Mouse (Mus musculus) cerebellum, adult 18-20 months (tissue): ENCODE data around the gene Mfsd4b1.
"Not testable (repeated sequence)": the region's sequence is repeated elsewhere in the genome, so short reads cannot be mapped to it uniquely, and the experiment has no call there.

Experiments used
- DNase-seq, 2 experiments: peaks; one replicate each; pipeline ENCODE4 v3.0.0; 2021

Mfsd4b1 gene

DNA sequence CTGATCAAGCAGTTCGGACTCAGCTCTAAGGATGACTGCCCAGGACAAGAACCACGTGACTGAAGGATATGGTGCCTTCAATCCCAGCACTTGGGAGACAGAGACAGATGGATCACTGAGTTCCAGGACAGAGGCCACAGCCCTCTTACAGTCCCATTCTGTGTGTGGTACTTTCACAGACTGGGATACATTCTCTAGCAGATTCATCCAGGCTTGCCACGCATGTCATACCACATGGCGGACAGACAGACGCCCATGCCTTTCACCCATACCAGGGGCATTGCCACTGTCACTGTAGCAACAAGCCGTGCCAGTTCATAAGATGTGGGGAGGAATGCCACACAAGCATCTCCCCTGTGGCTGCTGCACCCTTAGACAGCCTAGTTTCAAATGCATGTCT is 5.6 kb upstream of the Mfsd4b1 start:
- DNase-seq, result no peak

DNA sequence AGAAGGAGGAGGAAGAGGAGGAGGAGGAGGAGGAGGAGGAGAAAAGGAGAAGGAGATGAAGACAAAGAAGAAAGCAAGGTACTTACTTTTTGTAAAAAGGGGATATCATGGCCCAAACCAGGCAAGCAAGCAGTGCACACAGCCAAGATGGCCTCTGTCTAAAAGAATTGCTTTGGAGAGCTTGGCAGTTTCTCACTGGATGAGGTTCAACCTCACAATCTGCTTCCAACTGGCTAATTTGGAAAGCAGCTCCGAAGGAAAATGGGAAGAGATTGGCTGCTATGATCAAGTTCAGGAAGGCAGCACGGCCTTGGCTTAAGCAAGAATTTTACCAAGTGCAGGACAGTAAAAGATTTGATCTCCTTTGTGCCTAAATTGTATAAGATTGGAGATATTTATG is 4.5 kb upstream of the Mfsd4b1 start:
- no peak for DNase-seq

DNA sequence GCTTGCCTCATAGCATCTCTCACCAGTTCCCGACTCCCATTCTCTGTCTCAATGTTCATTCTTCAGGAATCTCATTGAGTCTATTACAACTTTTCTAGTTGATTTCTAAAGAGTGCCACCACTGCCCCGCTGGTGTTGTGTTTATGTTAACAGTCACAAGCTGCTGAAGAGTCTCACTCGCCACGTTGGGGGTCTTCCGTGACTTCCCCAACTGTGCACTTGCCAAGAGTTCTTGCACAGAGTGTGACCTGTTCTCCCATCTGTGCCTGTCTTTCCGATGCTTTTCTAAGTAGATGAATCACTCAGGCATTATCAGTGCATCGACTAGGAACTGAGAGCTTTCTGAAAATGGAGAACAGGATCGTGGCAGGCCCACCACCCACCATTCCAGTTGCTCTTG is 3.0 kb upstream of the Mfsd4b1 start:
- DNase-seq, result no peak

DNA sequence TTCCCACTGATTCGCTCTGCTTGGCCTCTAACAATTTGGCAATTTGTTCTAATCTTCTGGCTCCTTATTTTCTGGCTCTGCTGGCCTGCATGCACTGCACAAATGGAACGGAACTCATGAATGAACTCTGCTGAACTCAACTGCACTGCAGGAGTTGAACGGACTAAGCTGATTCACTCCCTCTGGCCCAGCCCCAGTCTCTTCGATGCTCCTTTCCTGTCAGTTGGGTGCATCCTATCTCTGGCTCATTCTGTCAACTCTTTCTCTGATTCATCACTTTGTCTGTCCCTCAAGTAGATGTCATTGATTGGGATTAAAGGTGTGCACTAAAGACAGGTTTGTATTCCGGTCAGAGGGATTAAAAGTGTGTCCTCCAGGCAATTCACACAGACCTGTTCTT is 1.5 kb upstream of the Mfsd4b1 start:
- no peak for DNase-seq

DNA sequence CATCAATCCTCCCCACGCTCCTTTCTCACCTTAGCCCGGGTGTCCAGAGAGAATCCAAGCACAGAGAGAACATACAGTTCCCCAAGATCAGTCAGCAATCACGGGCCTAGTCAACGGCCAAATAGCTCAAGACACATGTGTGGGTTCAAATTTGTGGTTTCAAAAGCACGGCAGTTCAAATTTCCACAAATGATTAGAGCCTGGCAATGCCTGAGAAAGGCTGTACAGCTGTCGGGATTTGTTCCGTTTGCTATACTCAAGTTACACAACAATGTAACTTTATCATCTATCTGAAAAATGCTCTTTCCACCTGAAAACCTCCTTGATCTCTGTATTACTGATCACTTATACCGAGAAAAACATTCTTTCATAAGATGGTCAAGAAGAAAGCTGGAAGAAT is 492 bp upstream of the Mfsd4b1 start:
- no peak for DNase-seq

DNA sequence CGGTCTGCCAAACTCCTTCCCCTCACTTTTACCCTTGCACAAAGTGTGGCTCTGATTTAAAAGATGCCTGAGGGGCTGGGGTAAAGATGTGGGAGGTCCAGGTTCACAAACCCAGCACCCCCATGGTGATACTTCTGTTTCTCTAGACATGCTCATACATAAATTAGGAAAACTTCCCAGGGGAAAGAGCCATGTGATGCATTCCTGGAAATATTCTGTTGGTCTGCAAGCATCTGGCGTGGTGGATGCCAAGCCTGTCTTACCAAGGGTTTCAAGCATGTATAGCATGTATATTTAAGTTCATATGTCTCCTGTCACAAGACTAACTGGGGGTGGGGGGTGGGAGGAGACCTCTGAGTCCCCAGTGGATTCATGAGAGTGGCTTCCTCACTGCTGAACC is 4.7 kb downstream of the Mfsd4b1 start:
- no peak for DNase-seq

DNA sequence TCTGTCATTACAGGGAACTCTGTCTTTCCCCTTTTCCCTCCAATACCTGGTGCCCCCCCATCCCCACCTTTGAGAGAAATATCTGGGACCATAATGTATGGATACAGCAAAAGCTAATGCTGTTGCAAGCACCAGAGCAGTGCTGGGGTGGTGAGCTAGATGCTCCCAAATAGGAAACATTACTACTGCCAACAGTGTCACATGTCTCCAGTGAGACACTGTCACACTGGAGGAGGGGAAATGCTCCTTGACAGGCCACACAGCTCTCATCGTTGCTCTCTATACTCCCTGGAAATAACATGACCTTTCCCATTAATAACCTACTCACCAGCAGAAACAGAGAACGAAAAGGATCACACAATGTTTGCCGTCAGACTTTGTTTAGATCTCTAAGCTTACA is 5.6 kb downstream of the Mfsd4b1 start:
- DNase-seq, result no peak

DNA sequence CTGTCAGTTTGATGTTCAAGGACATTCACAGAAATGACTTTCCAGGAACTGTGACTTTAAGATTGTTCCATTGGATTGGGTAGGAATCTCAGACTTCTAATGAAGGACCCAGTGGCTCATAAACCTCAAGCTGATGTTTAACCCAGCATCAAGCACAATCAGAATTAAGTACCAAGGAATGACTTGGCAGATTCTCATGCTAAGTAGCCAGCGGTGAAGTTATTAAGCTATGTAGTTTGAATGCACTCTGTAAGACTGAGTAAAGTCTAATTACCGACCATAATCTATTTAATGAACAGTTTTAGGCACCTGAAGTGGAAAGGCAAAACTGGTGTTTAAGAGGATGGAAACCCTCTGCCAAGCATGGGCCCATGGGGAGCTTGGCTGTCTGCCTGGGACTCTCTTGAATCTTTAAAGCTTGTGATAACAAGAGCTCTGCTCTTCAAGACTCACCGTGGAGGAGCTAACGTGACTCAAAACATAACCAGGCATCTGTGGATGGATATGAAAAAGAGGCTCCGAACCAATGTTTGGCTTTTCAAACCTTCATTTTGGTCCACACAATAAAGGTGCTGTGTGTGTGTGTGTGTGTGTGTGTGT is 6.7 kb downstream of the Mfsd4b1 start:
- no peak for DNase-seq

DNA sequence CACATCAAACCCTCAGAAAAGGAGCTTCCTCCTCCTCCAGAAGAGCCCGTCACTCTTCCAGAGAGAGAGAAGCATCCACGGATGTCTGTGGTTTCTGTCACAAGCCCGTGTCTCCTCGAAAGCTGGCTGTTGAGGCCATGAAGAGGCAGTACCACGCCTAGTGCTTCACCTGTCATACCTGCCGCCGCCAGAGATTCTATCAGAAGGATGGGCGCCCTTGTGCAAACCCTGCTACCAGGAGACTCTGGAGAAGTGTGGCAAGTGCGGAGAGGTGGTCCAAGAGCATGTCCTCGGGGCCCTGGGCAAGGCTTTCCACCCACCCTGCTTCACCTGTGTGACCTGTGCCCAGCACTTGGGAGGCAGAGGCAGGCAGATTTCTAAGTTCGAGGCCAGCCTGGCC is 15.5 kb downstream of the Mfsd4b1 start:
- no peak for DNase-seq

DNA sequence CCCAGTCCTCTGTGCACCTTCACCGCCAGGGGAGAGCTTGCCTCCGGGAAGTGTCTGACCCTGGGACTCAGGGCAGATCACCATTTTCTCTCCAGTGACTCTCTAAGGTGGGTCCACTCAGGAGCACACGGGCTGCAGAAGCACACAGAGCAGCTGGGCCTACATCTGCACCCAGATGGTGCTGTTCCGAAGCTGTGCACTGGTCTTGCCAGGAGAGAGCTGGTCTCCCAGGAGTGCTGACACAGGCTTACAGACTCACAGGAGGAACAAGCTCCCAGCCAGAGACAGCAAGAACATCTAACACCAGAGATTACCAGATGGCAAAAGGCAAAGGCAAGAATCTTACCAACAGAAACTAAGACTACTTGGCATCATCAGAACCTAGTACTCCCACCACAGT is 16.2 kb downstream of the Mfsd4b1 start:
- DNase-seq, result not testable (repeated sequence)

DNA sequence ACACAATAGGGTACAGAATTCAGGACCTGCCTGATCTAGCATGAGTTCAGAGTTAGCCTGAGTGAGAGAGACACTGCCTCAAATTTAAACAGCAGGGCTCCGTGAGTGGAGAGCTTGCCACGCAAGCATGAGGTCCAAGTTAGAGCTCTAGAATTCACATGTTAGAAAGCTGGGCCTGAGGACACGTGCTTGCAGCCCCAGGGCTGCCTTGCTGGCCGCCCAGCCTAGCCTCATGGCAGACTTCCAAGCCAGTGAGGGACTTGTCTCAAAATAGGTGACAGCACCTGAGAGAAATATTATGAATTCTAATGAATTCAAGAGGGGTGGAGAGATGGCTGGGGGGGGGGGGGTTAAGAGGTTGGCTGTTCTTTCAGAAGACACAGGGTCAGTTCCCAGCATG is 17.1 kb downstream of the Mfsd4b1 start:
- DNase-seq, result no peak

DNA sequence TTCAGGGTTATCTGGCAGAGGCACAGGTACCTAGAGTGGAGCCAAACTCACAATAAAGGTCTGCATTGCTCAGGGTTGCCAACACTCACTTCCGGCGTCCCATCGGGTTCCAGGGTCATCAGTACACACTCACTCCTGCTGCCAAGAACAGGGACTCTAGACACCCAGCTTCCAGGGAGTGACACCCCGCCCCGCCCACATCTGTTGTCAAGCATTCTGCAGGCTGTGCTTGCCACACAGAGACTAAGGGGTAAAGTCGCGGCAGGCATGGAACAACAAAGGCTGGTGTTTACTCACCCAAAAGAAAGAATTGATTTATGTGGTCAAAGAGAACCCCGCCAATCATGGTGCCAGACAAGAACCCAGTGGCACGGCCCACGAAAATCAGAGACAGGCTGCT is 18.1 kb downstream of the Mfsd4b1 start:
- no peak for DNase-seq

DNA sequence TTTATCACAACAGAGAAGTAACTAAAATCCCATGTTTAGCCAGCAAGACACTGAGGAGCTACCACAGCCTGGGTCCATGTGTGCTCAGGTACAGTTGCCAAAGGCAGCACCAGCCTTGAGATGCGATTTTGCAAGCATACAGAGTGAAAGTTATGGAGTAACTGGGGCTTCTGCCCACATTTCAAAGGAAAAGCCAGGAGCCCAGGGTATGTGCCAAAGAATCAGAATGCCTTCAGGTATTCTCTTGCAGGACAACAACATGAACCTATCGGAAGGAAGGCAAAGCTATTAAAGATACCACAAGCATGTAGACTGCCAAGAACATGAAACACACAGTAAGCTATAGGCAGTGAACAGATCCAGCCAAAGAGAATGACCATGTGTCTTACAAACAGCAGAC is 24.3 kb downstream of the Mfsd4b1 start:
- DNase-seq, result no peak

DNA sequence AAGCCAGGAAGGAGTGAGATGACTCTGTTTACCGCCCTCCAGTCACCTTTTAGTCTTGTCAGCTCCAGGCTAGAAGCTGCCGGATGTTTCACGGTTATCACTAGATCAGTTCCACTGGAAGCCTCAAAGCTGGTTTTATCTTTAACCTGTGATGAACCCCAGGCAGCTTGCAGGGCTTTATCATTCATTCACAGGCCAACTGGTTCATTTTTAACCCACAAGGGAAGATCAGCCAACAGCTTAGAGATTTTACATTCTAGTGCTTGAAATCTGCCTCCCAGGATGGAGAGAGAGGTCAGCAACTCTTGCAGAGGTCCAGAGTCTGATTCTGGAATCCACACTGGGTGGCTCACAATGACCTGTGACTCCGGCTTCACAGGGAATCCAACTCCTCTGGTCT is 33.9 kb downstream of the Mfsd4b1 start:
- no peak for DNase-seq

DNA sequence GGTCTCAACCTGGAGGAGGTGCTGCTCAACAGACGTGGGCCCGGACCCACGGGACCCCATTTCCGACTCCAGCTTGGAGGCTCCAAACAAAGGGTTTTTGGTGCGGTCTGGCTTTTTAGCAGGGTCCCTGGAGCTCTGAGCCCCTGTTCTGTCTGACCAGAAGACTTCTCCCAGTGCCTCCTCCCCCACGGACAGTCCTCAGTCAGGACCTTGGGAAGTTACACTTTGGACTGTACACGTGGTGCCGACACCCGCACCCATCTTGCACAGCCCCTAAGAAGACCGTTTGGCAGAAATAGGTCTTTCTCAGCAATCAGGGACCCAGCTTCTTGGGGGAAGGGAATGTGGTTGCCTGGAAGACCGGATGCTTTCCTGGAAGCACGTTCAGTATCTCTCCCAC is 38.6 kb downstream of the Mfsd4b1 start, which contains the start of gene Mfsd4b5:
Gene Mfsd4b5 (minus strand): TSS at position 181 of the 400 bp plus-strand sequence.
- no peak for DNase-seq

DNA sequence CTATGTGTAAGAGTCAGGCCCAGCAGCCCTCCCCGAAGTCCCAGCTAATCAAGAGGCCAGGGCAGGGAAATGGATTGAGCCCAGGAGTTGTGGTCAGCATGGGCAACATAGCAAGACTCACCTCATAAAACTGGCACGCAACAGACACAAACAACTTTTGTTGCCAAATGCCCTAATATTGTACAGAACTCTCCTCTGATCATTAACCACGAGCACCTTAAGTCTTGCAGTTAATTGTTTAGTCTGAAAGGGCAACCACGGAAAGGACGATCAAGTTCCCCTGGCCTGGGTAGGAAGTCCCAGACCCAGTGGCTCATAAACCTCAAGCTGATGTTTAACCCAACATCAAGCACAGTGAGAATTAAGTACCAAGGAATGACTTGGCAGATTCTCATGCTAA is 42.5 kb downstream of the Mfsd4b1 start:
- DNase-seq, result no peak

DNA sequence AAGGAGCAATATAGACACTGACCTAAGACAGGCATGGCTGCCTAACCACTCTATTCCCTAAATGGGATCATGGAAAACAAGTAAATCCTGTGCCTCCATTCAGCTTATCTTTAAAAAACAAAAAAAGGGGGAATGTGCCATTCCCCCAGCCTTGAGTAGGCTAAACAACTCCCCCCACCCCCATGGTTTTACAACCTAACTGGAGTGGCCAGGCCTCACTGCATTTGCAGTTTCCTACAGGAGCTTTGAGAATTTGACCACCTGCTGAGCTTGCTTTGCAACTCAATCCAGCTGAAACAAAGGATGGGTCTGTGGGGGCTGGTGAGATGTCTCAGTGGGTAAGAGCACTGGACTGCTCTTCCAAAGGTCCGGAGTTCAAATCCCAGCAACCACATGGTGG is 46.8 kb downstream of the Mfsd4b1 start:
- no peak for DNase-seq

DNA sequence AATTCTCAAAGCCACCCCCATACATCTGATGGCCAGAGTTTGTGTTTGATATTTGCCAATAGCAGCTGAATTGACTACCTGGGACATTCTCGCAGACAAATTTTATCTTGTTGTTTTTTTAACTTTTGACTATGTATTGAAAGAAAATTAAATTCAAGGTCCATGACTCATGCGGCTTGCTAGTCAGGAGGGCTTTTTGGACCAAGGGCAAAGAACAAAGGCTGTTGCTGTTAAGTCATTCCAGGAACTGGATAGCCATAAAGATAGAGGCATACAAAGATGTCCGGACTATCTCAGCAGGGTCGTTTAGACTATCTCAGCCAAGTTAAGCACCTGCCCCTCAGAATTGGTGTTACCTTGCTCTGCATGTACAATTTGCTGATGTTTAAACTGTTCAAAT is 47.7 kb downstream of the Mfsd4b1 start:
- DNase-seq, result no peak

DNA sequence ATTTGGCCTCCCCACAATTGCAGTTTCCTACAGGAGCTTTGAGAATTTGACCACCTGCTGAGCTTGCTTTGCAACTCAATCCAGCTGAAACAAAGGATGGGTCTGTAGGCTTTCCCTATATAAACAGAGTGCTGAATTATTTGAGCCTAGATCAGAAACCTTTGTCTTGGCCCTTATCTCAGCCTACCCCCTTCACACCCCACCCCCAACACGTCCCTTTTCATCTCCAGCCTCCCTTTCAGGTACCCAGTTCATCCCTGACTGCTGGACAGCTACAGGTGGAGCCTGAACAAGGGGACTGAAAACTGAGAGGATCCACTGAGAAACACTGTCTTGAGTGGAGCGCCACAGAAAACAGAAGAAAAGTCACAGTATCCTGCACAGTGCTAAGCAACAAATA is 49.3 kb downstream of the Mfsd4b1 start:
- DNase-seq, result no peak

DNA sequence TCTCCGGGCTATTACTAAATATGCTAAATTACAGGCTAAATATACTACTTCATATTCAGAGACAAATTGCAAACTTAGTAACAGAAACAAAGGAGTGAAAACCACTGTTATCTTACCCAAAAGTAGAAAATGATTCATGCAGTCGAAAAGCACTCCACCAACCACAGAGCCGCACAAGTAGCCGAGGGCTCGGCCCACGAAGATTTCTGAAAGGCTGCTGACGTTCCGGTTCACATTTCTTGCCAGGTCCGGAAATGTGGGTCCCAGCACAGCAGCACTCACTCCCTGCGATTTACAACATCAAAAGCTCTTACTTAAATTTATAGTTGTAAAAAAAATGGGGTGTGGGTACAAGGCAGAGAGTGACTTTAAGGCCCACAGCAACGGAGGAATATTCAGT is 50.1 kb downstream of the Mfsd4b1 start:
- DNase-seq, result no peak

DNA sequence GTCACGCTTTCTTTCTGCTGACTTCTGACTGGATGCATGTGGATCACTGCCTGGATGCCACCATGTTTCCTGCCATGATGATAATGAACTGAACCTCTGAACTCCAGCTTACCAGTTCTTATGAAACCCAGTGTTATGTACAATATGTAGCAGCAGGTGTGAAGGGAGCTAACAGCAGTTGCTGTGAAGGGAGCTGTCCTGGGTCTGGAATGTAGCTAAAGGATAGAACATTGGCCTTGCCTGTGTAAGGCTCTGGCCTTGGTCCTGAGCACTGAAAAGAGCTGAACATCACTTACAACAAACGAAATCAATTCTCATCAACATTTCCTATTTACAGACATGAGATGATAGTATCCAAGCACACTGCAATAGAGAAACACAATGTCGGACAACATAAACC is 57.6 kb downstream of the Mfsd4b1 start:
- no peak for DNase-seq

DNA sequence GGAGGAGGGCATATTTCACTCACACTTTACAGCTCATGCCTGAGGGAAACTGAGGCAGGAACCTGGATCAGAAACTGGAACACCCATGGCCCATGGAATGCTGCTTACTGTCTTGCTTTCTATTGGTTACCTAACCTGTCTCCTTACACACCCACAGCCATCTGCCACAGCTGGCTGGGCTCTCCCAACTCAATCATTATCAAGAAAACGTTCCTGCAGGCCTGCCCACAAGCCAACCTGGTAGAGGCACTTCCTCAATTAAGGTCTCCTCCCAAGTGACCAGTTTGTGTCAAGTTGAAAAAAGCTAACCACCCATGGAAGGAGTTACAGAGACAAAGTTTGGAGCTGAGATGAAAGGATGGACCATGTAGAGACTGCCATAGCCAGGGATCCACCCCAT is 63.2 kb downstream of the Mfsd4b1 start:
- DNase-seq, result no peak

DNA sequence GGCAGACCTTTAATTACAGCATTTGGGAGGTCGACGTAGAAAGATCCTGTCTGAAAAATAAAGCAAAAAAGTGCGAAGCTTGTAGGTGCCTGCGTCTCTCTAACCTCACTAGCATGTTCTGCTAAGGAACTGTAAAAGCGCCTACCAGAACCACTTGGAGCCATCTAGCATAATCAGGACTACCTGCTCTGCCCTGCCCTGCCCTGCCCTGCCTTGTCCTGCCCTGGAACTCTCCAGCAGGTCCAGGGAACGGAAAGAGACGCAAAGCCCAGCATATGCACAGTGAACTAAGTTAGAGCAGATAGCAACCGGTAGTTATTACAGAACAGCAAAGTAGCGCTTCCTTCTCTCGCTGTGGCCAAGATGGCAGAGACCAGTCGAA is 64.6 kb downstream of the Mfsd4b1 start:
- DNase-seq, result no peak

DNA sequence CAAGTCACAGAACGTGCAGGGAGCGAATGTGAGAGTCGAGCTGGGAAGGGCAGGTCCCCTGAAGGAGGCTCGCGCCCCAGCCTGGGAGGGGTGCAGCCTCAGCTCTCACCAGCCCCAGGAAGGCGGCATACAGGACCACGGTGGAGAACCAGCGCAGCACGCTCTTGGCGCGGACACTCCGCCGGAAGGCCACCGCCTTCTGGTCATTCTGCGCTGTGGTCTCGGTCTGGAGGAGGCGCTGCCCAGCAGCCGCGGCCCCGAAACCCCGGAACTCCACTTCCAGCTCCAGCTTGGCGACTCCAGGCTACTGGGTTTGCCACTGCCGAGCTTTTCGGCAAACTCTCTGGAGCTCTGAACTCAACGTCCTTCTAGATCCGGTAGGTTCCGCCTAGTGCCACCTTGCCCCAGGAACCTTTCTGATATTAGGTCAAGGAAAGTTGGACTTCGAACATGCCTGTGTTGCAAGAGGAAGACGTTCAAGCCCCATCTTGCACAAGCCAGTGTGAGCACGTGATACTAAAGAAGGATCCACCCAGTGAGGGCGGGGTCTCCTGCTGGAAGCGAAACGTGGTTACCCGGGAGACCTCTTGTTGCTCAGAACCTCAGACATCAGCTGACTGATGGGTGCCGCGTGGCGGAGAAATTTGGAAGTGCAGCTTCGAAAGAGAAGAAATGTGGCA is 65.2 kb downstream of the Mfsd4b1 start, which contains the start of gene Mfsd4b3:
Gene Mfsd4b3 (minus strand): TSS at position 393 of the 680 bp plus-strand sequence.
- peak; percentile 83 to 90 for DNase-seq

DNA sequence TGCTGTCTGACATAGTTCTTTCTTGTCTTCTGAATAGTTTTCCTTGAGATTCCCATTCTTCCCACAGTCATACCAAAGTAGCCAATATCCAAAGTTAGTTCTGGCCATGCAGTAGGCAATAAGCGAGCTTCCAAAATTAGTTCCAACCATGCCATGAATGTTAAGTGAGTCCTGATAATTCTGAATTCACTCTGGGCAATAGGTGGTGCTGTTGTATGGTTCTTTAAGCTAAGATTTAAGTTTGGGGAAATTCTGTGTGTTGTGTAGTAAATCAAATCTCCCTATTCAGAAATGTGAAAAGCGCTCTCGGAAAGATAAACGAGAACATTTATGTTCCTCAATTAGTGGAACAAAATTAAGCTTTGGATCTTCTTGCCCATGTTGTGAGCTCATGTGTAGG is 66.8 kb downstream of the Mfsd4b1 start:
- no peak for DNase-seq
